Mouse (Mus musculus) midbrain, postnatal 0 days (tissue): ENCODE data around the gene Entpd2. TPM values are rescaled to one million over a fixed set of nuclear protein-coding genes. Genes with fewer than 3 reads are reported as not detected.
A peak's percentile ranks its signal among the peaks of the same experiment; 100 is the strongest.

Experiments used
- ATAC-seq: fragments of 200-750 bp; cut with Nextera tagmentation; 2 replicates; pipeline ENCODE4 v1.8.0; 2017; ENCODE audit warnings: moderate number of reproducible peaks, mild to moderate bottlenecking, moderate TSS enrichment, moderate library complexity; ENCODE audit not compliant: low FRiP score
- DNase-seq: peaks from one replicate; pipeline ENCODE4 v3.0.0-alpha.2; 2015; ENCODE audit warnings: low spot score
- H3K27ac ChIP-seq: fragments of 300-500 bp; sonication (generic); 2 replicates; pipeline ENCODE4 v1.5.1; 2014; ENCODE audit warnings: low read depth, mild to moderate bottlenecking, low read length, mixed read lengths
- H3K27me3 ChIP-seq: fragments of 300-500 bp; sonication (generic); 2 replicates; pipeline ENCODE4 v1.6.1; 2014; ENCODE audit warnings: low read length, control low read depth, mixed read lengths; ENCODE audit not compliant: insufficient read depth
- H3K36me3 ChIP-seq: fragments of 300-500 bp; sonication (generic); 2 replicates; pipeline ENCODE4 v1.6.1; 2014; ENCODE audit warnings: low read length, control low read depth, mixed read lengths; ENCODE audit not compliant: insufficient read depth
- H3K4me1 ChIP-seq: fragments of 300-500 bp; sonication (generic); 2 replicates; pipeline ENCODE4 v1.6.1; 2014; ENCODE audit warnings: mild to moderate bottlenecking, control low read depth, antibody characterized with exemption, low read length, mixed read lengths; ENCODE audit not compliant: insufficient read depth
- H3K4me2 ChIP-seq: fragments of 300-500 bp; sonication (generic); 2 replicates; pipeline ENCODE4 v1.6.1; 2014; ENCODE audit warnings: low read depth, mild to moderate bottlenecking, low read length, mixed read lengths; ENCODE audit not compliant: poor library complexity, severe bottlenecking
- H3K4me3 ChIP-seq: fragments of 300-500 bp; sonication (generic); 2 replicates; pipeline ENCODE4 v1.5.1; 2014; ENCODE audit warnings: low read depth, mild to moderate bottlenecking, low read length, moderate library complexity
- H3K9ac ChIP-seq: fragments of 300-500 bp; sonication (generic); replicated peaks from 2 replicates; pipeline ENCODE4 v1.6.1; 2014; ENCODE audit warnings: mild to moderate bottlenecking, low read length, moderate library complexity, mixed read lengths; ENCODE audit not compliant: poor library complexity, severe bottlenecking
- H3K9me3 ChIP-seq: fragments of 300-500 bp; sonication (generic); 2 replicates; pipeline ENCODE4 v1.6.1; 2016; ENCODE audit warnings: low read length, control low read depth
- CTCF ChIP-seq: IDR thresholded peaks from 2 replicates; pipeline ENCODE4 v1.5.1; 2016; ENCODE audit warnings: antibody characterized with exemption, mild to moderate bottlenecking
- WGBS: fragments of 180-500 bp; shearing (Covaris S2); extraction: QIAGEN DNeasy Blood & Tissue Kit; methylation state at CpG from one replicate; pipeline ENCODE4 v1.1.7; 2014; 5-methylcytosine and 5-hydroxymethylcytosine counted together
- polyA plus RNA-seq: library from polyadenylated mRNA; unstranded; fragments of >200 nt; fragmentation: Nextera tagmentation; extraction: Ambion mirVana; gene quantifications from 2 replicates; pipeline ENCODE4 v1.2.1, GENCODE M21; 2015
- total RNA-seq: library from RNA; depleted of rRNA; stranded (reverse); fragments of >200 nt; gene quantifications from 2 replicates; pipeline ENCODE4 v1.2.3, GENCODE M21; 2014

Entpd2 gene
- total and polyA plus RNA-seq, 2 experiments from 2014 or later = 4.4 to 10.6 TPM

DNA sequence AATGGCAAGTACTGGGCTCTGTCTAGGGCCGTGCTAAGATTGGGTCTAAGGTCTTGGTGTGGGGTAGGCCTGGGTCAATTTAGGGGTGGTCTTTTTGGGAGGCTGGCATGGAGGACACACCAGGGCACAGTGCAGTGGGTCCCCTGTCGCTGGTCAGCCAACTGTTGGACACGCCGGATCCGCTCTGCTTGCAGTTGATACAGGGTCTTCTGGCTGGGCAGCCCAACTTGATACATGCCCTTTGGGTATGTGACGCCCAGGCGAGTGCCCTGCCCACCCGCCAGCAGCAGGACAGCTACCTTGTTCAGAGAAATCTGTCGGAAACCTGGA is 30.9 kb upstream of the Entpd2 start:
- H3K9ac ChIP-seq = peak overlapping the region; percentile 62; the same call in 1 of the 2 replicates
- no peak for DNase-seq
- TF ChIP-seq CTCF = no peak
- no peak overlapping the region for H3K27ac ChIP-seq
- 37% methylated on average over 9 of the region's 9 CpGs for WGBS
- H3K4me2 ChIP-seq = peak overlapping the region; percentile 96
- H3K36me3 ChIP-seq = no peaks in the 10 kb centered on the region
- peak; percentile 18; the same call in 1 of the 2 replicates for ATAC-seq
- no peaks in the 10 kb centered on the region for H3K4me1 ChIP-seq
- peak overlapping the region; percentile 54 for H3K4me3 ChIP-seq
- peaks cover 20% of the 10 kb centered on the region for H3K27me3 ChIP-seq
- no peaks in the 10 kb centered on the region for H3K9me3 ChIP-seq

GRCm38 (mm10) chr2:25365091-25365761 is 30.4 kb upstream of the Entpd2 start, which contains the start of gene Uap1l1:
Gene Uap1l1 (minus strand): TSS chr2:25365682.
- Histone ChIP-seq H3K27ac (no peak within 1 kb of the TSS), H3K9me3 (no peaks in the 10 kb centered on the region), H3K4me3 (peak within 1 kb of the TSS; percentile 54), H3K4me2 (peak within 1 kb of the TSS; percentile 96), H3K36me3 (no peaks in the 10 kb centered on the region), H3K27me3 (peaks cover 20% of the 10 kb centered on the region), H3K9ac (peak within 1 kb of the TSS; percentile 62), H3K4me1 (no peaks in the 10 kb centered on the region)
- TF ChIP-seq CTCF = no peak
- ATAC-seq (peak; percentile 67), DNase-seq (peak; percentile 59)
- WGBS = under 1% methylated on average over 54 of the region's 54 CpGs

DNA sequence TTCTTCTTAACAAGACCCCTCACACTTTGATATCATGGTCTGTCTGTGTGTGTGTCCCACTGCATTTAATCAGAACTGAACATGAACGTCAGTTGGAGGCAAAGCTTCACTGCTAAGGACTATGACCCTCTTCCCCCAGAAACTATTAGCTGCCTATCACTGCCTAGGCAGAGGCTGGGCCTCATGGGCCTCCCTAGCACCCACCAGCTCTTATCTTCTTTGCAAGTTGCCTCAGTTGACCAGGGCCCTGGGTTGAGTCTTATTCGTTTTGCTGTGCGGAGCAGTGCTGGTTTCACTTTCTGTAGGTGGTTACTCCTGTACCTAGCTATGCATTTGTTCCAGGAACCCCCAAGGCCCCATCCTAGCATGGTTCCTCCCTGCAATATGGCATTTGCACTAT is 25.7 kb upstream of the Entpd2 start:
- H3K4me3 ChIP-seq = no peak overlapping the region
- DNase-seq (no peak), ATAC-seq (no peak)
- H3K27me3 ChIP-seq = peaks cover 6% of the 10 kb centered on the region
- H3K4me2 ChIP-seq = no peak overlapping the region
- H3K27ac ChIP-seq = no peak overlapping the region
- WGBS = 93% methylated on average over 3 of the region's 3 CpGs
- no peaks in the 10 kb centered on the region for H3K9me3 ChIP-seq
- H3K36me3 ChIP-seq = no peaks in the 10 kb centered on the region
- H3K9ac ChIP-seq = no peak overlapping the region
- TF ChIP-seq CTCF = no peak
- H3K4me1 ChIP-seq = 0 out of 2 replicates have a peak, but pooled peaks cover 5% of the 10 kb centered on the region

GRCm38 (mm10) chr2:25371764-25372643 is 23.7 kb upstream of the Entpd2 start, which contains the start of gene Sapcd2:
Gene Sapcd2 (plus strand): TSS chr2:25372321.
- Histone ChIP-seq H3K9ac (peak within 1 kb of the TSS; percentile 59), H3K4me2 (peak within 1 kb of the TSS; percentile 88), H3K4me1 (0 out of 2 replicates have a peak, but pooled peaks cover 5% of the 10 kb centered on the region), H3K27ac (peak within 1 kb of the TSS; percentile 1; the same call in 1 of the 2 replicates), H3K9me3 (no peaks in the 10 kb centered on the region), H3K4me3 (peak within 1 kb of the TSS; percentile 59), H3K36me3 (no peaks in the 10 kb centered on the region), H3K27me3 (no peaks in the 10 kb centered on the region; the same call in 1 of the 2 replicates)
- WGBS = 1% methylated on average over 65 of the region's 65 CpGs
- no peak; the same call in 1 of the 2 replicates for TF ChIP-seq CTCF
- ATAC-seq = peak; percentile 90
- peak; percentile 93 for DNase-seq

DNA sequence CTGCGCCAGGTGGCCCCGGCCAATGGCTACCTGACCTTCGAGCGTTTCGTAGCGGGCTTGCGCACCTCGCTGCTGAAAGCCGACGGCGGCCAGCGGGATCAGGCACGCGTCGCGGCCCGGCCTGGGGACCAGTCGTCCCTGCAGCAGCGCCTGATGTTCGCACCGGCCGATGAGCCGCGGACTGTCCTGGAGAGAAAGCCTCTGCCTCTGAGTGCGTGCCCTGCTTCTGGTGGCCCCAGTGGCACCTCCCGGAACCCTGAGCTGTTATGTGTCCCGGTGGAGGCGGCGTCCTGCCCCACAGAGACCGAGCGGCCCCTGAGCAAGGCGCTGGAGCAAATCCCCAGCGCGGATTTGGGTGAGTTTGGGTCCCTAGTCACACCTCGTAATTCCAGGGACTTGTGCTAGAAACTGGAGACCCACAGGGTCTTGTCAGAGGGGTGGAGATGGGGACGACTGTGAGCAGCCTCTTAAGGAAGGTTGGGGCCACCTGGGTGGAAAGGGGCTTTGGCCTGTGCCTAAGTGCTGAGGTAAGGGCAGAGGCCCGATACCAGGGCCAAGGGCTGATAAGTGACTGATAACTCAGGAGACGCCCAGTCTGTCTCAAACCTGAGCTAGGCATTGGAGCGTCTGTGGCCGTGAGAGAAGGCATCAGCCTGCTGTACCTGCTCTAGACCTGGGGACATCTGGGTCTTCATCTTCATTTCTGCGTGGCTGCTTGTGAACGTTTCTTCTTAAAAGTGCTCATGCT is 22.9 kb upstream of the Entpd2 start:
- no peak for DNase-seq
- Histone ChIP-seq H3K27me3 (no peaks in the 10 kb centered on the region; the same call in 1 of the 2 replicates), H3K9me3 (no peaks in the 10 kb centered on the region), H3K9ac (peak overlapping the region; percentile 59), H3K4me3 (peak overlapping the region; percentile 59), H3K27ac (peak overlapping the region; percentile 1; the same call in 1 of the 2 replicates), H3K4me2 (peak overlapping the region; percentile 88), H3K36me3 (no peaks in the 10 kb centered on the region), H3K4me1 (0 out of 2 replicates have a peak, but pooled peaks cover 5% of the 10 kb centered on the region)
- ATAC-seq = peak; percentile 8; the same call in 1 of the 2 replicates
- 1% methylated on average over 42 of the region's 42 CpGs for WGBS
- no peak for TF ChIP-seq CTCF
